Mouse (Mus musculus): Measurements from ENCODE around the gene Gpc2. TPM values are rescaled to one million over a fixed set of nuclear protein-coding genes. Genes with fewer than 3 reads are reported as not detected.
A peak's percentile ranks its signal among the peaks of the same experiment; 100 is the strongest.

The Gpc2 gene
- polyA plus RNA-seq, 2 experiments, result 6.4 to 183 TPM

DNA sequence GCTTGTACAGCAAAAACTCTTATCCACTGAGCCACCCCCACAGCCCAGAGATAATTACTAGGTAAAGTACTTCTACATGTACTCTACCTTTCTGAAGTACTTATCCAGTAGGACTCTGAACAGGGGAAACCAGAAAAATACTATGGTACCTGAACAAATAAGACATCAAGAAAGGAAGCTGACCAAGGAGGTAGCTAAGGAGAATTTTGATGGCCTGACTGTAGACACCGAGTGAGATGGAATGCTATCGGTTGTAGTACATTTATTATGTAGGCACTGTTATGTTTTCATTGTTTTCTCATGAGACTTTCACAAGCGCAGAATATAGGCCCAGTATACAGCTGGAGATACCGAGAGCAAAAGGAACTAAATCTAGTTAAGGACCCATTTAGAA lies 22.2 kb downstream of the Gpc2 start:
- no peak for DNase-seq (ENCODE audit: low spot score)
- H3K4me2 ChIP-seq (replicated peaks; ENCODE audit: low read depth, low read length, severe bottlenecking), result no peak overlapping the region
- H3K4me1 ChIP-seq (ENCODE audit: control insufficient read depth, insufficient read depth, low read length), result peaks cover 13% of the 10 kb centered on the region
- no peak for TF ChIP-seq POLR2A (IDR thresholded peaks at IDR 0.05; ENCODE audit: borderline replicate concordance, extremely low read depth, insufficient read depth, insufficient read length)
- no peak overlapping the region for H3K4me3 ChIP-seq (replicated peaks; ENCODE audit: low read length)
- whole genome bisulfite sequencing, result 89% methylated on average over 4 of the region's 4 CpGs
- ATAC-seq (ENCODE audit: low FRiP score, low read depth), result no peak
- H3K36me3 ChIP-seq (ENCODE audit: control insufficient read depth, insufficient read depth, low read length), result peaks cover 47% of the 10 kb centered on the region
- H3K27me3 ChIP-seq (ENCODE audit: control insufficient read depth, insufficient read depth, low read length), result no peaks in the 10 kb centered on the region
- no peaks in the 10 kb centered on the region for H3K9me3 ChIP-seq (ENCODE audit: control insufficient read depth, low read length)
- no peak overlapping the region for H3K27ac ChIP-seq (replicated peaks; ENCODE audit: low read depth, low read length)
- no peak overlapping the region for H3K9ac ChIP-seq (ENCODE audit: low read depth, low read length, severe bottlenecking)

DNA sequence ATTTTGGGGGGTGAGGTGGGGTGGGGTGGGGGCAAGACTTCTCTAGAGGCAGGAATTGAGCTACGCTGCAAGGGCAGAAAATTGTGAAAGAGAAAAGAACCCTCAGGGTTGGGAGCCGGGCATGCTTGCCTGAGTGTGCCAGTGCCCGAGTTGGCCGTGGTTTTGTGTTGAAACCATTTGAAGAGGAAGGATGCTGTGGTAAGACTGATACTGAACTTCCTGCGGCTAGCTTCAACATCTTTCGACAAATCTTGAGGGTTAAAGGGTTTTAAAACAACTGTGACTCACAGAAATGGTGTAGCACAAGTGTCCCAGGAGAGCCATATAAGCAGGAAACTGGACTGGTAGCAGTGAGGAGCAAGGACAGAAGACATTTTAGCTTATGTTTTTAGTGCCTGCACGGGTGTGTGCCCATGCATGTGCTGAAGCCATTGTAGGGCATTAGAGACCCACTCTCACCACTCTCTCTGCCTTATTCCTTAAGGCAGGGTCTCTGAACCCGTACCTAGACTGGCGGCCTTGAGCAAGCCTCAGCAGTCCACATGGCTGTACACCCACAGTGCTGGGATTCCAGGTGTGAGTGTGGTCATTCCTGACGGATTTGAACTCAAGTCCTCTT lies 22.7 kb downstream of the Gpc2 start:
- no peak overlapping the region for H3K27ac ChIP-seq (replicated peaks; ENCODE audit: low read depth, low read length)
- H3K9me3 ChIP-seq (ENCODE audit: control insufficient read depth, low read length), result no peaks in the 10 kb centered on the region
- ATAC-seq (ENCODE audit: low FRiP score, low read depth), result no peak
- H3K27me3 ChIP-seq (ENCODE audit: control insufficient read depth, insufficient read depth, low read length), result no peaks in the 10 kb centered on the region
- 89% methylated on average over 10 of the region's 10 CpGs for WGBS
- peak; percentile 1 for DNase-seq (ENCODE audit: low spot score)
- no peak overlapping the region for H3K4me3 ChIP-seq (replicated peaks; ENCODE audit: low read length)
- no peak for TF ChIP-seq POLR2A (IDR thresholded peaks at IDR 0.05; ENCODE audit: borderline replicate concordance, extremely low read depth, insufficient read depth, insufficient read length)
- H3K9ac ChIP-seq (ENCODE audit: low read depth, low read length, severe bottlenecking), result no peak overlapping the region
- no peak overlapping the region for H3K4me2 ChIP-seq (replicated peaks; ENCODE audit: low read depth, low read length, severe bottlenecking)
- peaks cover 45% of the 10 kb centered on the region for H3K36me3 ChIP-seq (ENCODE audit: control insufficient read depth, insufficient read depth, low read length)
- H3K4me1 ChIP-seq (ENCODE audit: control insufficient read depth, insufficient read depth, low read length), result peaks cover 11% of the 10 kb centered on the region

GRCm38 (mm10) chr5:138256094-138256467 lies 23.7 kb downstream of the Gpc2 start:
- no peak for ATAC-seq (ENCODE audit: low FRiP score, low read depth)
- peaks cover 11% of the 10 kb centered on the region for H3K4me1 ChIP-seq (ENCODE audit: control insufficient read depth, insufficient read depth, low read length)
- 20% methylated on average over 7 of the region's 7 CpGs for WGBS
- peak overlapping the region; percentile 77 for H3K4me2 ChIP-seq (replicated peaks; ENCODE audit: low read depth, low read length, severe bottlenecking)
- peak overlapping the region; percentile 61 for H3K9ac ChIP-seq (ENCODE audit: low read depth, low read length, severe bottlenecking)
- no peak for TF ChIP-seq POLR2A (IDR thresholded peaks at IDR 0.05; ENCODE audit: borderline replicate concordance, extremely low read depth, insufficient read depth, insufficient read length)
- 0 out of 2 replicates have a peak overlapping the region, but pooled peaks have one; percentile 28 for H3K27ac ChIP-seq (replicated peaks; ENCODE audit: low read depth, low read length)
- H3K36me3 ChIP-seq (ENCODE audit: control insufficient read depth, insufficient read depth, low read length), result peaks cover 35% of the 10 kb centered on the region
- H3K9me3 ChIP-seq (ENCODE audit: control insufficient read depth, low read length), result no peaks in the 10 kb centered on the region
- no peaks in the 10 kb centered on the region for H3K27me3 ChIP-seq (ENCODE audit: control insufficient read depth, insufficient read depth, low read length)
- peak overlapping the region; percentile 55 for H3K4me3 ChIP-seq (replicated peaks; ENCODE audit: low read length)
- DNase-seq (ENCODE audit: low spot score), result no peak

DNA sequence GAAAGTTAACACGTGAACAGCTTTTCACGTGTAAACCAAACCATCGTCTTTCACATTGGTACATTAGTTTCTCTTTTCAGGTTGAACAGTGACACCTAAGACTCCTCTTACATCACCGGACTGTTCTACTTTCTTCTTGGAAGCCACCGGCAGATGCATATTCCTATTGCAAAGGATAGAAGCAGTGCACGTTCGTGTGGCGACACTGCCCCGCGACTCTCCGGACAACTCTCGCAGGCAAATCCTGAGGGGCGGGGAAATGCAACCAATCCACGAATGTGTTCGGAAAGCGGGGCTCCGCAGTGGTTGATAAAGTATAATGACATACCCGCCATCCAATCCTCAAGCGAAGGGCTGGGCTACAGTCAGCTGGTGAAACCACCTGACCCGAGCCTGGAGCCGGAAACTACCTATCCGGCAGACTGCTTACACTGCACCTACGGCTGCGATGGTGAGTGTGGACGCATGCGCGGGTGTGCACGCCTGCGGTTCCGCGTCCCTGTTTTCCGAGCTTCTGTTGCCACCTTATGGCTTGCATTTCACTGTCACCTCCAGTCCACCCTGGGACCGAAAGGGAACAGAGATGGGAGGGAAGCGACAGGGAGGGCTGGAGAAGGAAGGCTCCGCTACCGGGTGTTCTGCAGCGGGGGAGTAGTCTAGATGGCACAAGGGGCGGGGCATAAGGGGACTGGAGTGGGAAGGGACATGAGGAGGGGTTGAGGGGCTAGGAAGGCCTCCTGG lies 24.3 kb downstream of the Gpc2 start, which contains the start of gene Lamtor4:
Gene Lamtor4, plus strand, starts transcription at position 130 of the 741 bp plus-strand sequence.
- under 1% methylated on average over 38 of the region's 38 CpGs for WGBS
- ATAC-seq (ENCODE audit: low FRiP score, low read depth) (peak; percentile 100), DNase-seq (ENCODE audit: low spot score) (peak; percentile 98)
- peaks cover 29% of the 10 kb centered on the region for H3K36me3 ChIP-seq (ENCODE audit: control insufficient read depth, insufficient read depth, low read length)
- peak within 1 kb of the TSS; percentile 30 for H3K27ac ChIP-seq (replicated peaks; ENCODE audit: low read depth, low read length)
- peak within 1 kb of the TSS; percentile 77 for H3K4me2 ChIP-seq (replicated peaks; ENCODE audit: low read depth, low read length, severe bottlenecking)
- no peaks in the 10 kb centered on the region for H3K9me3 ChIP-seq (ENCODE audit: control insufficient read depth, low read length)
- H3K27me3 ChIP-seq (ENCODE audit: control insufficient read depth, insufficient read depth, low read length), result no peaks in the 10 kb centered on the region
- peaks cover 11% of the 10 kb centered on the region for H3K4me1 ChIP-seq (ENCODE audit: control insufficient read depth, insufficient read depth, low read length)
- peak within 1 kb of the TSS; percentile 61 for H3K9ac ChIP-seq (ENCODE audit: low read depth, low read length, severe bottlenecking)
- TF ChIP-seq POLR2A (IDR thresholded peaks at IDR 0.05; ENCODE audit: borderline replicate concordance, extremely low read depth, insufficient read depth, insufficient read length), result peak; percentile 26; the same call in 1 of the 2 replicates
- peak within 1 kb of the TSS; percentile 55 for H3K4me3 ChIP-seq (replicated peaks; ENCODE audit: low read length)

DNA sequence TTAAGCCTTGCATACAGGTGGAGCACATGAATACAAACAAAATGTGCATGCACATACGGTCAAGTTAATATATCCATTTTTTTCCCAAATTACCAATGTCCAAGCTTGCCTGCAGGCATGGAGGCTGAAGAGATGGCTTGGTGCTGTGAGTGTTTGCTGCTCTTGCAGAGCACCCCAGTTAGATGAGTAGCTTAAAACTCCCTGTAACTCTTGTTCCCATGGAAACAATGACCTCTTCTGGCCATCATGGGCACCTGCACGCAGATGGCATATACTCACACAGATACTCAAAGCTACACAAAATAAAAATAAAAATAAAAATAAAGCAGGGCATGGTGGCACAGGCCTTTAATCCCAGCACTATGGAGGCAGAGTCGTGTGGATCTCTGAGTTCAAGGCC lies 26.7 kb downstream of the Gpc2 start:
- ATAC-seq (ENCODE audit: low FRiP score, low read depth), result no peak
- Histone ChIP-seq H3K4me3 (replicated peaks; ENCODE audit: low read length) (no peak overlapping the region), H3K36me3 (ENCODE audit: control insufficient read depth, insufficient read depth, low read length) (0 out of 2 replicates have a peak, but pooled peaks cover 4% of the 10 kb centered on the region), H3K4me2 (replicated peaks; ENCODE audit: low read depth, low read length, severe bottlenecking) (no peak overlapping the region), H3K27me3 (ENCODE audit: control insufficient read depth, insufficient read depth, low read length) (no peaks in the 10 kb centered on the region), H3K4me1 (ENCODE audit: control insufficient read depth, insufficient read depth, low read length) (peaks cover 11% of the 10 kb centered on the region), H3K9me3 (ENCODE audit: control insufficient read depth, low read length) (no peaks in the 10 kb centered on the region), H3K9ac (ENCODE audit: low read depth, low read length, severe bottlenecking) (no peak overlapping the region), H3K27ac (replicated peaks; ENCODE audit: low read depth, low read length) (no peak overlapping the region)
- 87% methylated on average over 3 of the region's 3 CpGs for WGBS
- no peak for DNase-seq (ENCODE audit: low spot score)
- TF ChIP-seq POLR2A (IDR thresholded peaks at IDR 0.05; ENCODE audit: borderline replicate concordance, extremely low read depth, insufficient read depth, insufficient read length), result no peak

Data from limb, embryonic 14.5 days (tissue).